Mouse (Mus musculus): ENCODE data around the gene Tmem198. TPM values are rescaled to one million over a fixed set of nuclear protein-coding genes. Genes with fewer than 3 reads are reported as not detected.

Gene Tmem198
- polyA plus RNA-seq, 1 experiment from 2014 or later, result 20.4 TPM

DNA sequence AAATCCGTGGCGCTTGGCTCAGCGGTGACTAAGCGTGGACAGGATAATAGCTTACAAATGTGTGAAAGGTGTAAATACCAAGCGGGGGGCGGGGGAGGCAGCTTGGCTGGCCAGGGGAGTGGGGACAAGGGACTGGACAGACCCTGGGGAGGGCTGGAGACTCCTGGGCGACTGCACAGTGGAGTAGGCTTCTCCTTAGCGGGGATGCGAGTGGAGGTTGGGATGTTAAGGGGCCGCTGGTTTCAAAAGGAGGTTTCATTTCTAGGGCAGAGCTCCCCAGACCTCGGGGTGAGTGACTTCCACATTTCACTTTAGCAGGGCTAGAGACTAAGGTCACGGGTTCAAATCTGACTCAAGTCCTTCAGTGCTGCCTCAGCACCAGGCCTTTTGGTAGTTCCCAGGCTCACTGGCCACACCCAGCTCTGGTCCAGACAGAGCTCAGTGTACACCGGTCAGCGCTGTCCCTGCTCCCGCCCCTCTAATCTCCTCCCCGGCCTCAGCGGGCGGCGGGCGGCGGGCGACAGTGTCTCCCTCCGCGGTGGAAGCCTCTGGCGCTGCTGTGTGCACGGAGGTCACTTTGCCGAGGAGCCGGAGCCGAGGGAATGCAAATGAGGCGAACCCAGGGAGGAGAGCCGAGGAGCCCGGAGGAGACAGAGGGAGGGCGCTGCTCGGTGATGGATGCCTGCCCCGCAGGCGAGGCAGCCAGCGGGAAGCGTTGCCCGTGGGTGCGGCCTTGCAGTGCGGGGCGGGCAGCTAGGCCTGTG, 21.1 kb upstream of the Tmem198 start:
- WGBS, result 3% methylated on average over 42 of the region's 42 CpGs
- peak; percentile 68 for DNase-seq (ENCODE audit: low spot score)
- H3K4me1 ChIP-seq (replicated peaks), result peaks cover 69% of the 10 kb centered on the region

DNA sequence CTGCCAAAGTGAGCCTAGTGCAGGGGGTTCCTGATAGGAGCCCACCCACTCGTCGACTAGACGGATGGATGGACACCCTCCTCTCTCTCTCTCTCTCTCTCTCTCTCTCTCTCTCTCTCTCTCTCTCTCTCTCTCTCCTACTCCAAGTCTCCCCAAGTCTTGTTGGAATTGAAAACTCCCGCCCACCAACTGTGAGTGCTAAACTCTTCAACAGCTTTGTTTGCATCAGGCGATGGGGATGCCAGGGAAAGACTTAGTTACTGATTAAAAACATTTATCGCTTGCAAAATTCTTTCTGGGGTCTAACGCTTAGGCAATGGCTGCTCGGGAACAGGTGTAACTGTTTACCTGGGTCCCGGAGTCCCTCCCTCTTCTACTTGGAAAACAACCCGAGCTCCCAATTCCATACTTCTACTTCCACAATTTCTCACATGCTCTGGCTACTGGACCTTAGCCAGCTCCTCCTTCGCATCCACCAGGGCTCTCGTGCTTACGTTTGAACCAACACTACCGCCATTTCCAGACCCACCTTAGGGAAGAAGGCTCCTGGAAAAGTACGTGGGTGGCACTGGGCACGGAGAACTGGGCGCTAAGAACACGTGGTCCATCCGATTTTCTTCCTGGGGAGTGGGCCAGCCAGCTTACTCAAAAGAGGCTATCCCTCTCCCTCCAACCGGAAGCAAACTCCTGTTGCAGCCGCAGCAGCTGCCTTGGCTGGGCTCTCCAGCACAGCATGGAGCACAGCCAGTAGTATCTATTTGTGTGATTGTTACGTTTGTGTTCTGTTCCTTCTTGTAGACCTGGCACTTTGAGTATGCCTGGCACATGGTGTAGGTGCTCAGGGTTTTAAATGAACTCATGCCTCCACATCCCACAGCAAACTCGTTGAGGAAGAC, 20.3 kb upstream of the Tmem198 start:
- Histone ChIP-seq H3K27me3 (ENCODE audit: insufficient read depth, poor library complexity, severe bottlenecking) (peaks cover 84% of the 10 kb centered on the region), H3K4me1 (replicated peaks) (peaks cover 67% of the 10 kb centered on the region)
- 15% methylated on average over 23 of the region's 23 CpGs for WGBS

More for the DNA sequence above, 21.1 kb upstream of the Tmem198 start:
- Histone ChIP-seq H3K9me3 (no peaks in the 10 kb centered on the region), H3K27ac (peak overlapping the region; percentile 85), H3K36me3 (no peaks in the 10 kb centered on the region), H3K27me3 (ENCODE audit: insufficient read depth, poor library complexity, severe bottlenecking) (peaks cover 85% of the 10 kb centered on the region), H3K4me3 (peak overlapping the region; percentile 49)

DNA sequence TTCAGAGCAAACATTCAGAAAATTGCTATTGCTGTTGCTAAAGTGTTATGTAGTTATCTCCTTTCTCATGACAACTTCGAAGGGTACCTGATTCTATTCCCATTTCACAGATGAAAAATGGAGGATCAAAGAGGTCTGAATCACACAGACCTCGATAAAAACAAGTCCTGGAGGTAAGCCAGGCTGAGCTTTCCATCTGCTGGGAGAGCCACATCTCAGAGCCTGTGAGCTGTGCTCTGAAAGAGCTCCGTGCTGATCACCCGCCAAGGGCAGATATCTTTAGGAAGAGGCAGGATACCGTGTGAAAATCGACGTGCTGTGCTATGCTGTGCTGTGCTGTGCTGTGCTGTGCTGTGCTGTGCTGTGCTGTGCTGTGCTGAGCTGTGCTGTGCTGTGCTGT, 19.0 kb upstream of the Tmem198 start:
- H3K27me3 ChIP-seq (ENCODE audit: insufficient read depth, poor library complexity, severe bottlenecking), result peaks cover 75% of the 10 kb centered on the region
- 88% methylated on average over 7 of the region's 7 CpGs for WGBS
- no peak overlapping the region for H3K4me3 ChIP-seq

More for the DNA sequence above, 20.3 kb upstream of the Tmem198 start:
- H3K9me3 ChIP-seq, result no peaks in the 10 kb centered on the region
- DNase-seq (ENCODE audit: low spot score), result peak; percentile 20
- H3K36me3 ChIP-seq, result no peaks in the 10 kb centered on the region
- H3K4me3 ChIP-seq, result peak overlapping the region; percentile 49
- H3K27ac ChIP-seq, result peak overlapping the region; percentile 85

GRCm38 (mm10) chr1:75462636-75463035, 16.7 kb upstream of the Tmem198 start:
- no peaks in the 10 kb centered on the region for H3K36me3 ChIP-seq
- WGBS, result 23% methylated on average over 1 of the region's 1 CpGs
- peaks cover 73% of the 10 kb centered on the region for H3K27me3 ChIP-seq (ENCODE audit: insufficient read depth, poor library complexity, severe bottlenecking)
- no peak for DNase-seq (ENCODE audit: low spot score)
- H3K4me3 ChIP-seq, result no peak overlapping the region
- peaks cover 55% of the 10 kb centered on the region for H3K4me1 ChIP-seq (replicated peaks)
- H3K9me3 ChIP-seq, result no peaks in the 10 kb centered on the region
- peak overlapping the region; percentile 16; the same call in 1 of the 2 replicates for H3K27ac ChIP-seq

More for the DNA sequence above, 19.0 kb upstream of the Tmem198 start:
- Histone ChIP-seq H3K36me3 (no peaks in the 10 kb centered on the region), H3K9me3 (no peaks in the 10 kb centered on the region), H3K27ac (no peak overlapping the region), H3K4me1 (replicated peaks) (peaks cover 69% of the 10 kb centered on the region)
- DNase-seq (ENCODE audit: low spot score), result no peak

DNA sequence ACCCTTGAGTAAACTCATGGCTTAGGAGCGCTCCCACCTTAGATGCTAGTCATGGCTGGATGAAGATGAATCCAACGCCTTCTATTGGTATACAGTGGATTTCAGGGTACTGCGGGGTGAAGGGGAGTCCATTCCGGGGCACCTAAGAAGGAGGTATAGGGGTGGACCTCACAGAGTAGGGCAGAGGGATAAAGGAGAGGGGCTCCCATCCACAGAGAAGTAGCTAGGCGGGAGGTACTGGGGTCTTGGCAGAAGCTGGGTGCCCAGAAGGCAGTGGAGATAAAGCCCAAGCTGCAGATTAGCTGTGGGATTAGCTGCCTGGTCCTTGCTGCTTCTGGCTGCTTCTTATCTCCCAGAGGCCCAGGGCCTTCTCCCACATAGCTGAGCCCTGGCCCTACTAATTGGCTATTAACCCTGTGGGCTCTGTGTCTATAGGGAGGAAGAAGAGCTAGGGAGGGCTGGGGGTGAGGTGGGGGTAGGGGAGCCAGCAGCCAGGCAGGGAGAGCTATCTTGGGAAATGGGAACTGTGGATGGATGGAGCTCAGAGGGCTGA, 15.6 kb upstream of the Tmem198 start:
- H3K4me1 ChIP-seq (replicated peaks), result peaks cover 48% of the 10 kb centered on the region
- peak overlapping the region; percentile 45; the same call in 1 of the 2 replicates for H3K27ac ChIP-seq
- DNase-seq (ENCODE audit: low spot score), result no peak
- no peak overlapping the region for H3K4me3 ChIP-seq
- WGBS, result 81% methylated on average over 5 of the region's 5 CpGs
- H3K36me3 ChIP-seq, result no peaks in the 10 kb centered on the region
- peaks cover 72% of the 10 kb centered on the region for H3K27me3 ChIP-seq (ENCODE audit: insufficient read depth, poor library complexity, severe bottlenecking)
- H3K9me3 ChIP-seq, result no peaks in the 10 kb centered on the region

DNA sequence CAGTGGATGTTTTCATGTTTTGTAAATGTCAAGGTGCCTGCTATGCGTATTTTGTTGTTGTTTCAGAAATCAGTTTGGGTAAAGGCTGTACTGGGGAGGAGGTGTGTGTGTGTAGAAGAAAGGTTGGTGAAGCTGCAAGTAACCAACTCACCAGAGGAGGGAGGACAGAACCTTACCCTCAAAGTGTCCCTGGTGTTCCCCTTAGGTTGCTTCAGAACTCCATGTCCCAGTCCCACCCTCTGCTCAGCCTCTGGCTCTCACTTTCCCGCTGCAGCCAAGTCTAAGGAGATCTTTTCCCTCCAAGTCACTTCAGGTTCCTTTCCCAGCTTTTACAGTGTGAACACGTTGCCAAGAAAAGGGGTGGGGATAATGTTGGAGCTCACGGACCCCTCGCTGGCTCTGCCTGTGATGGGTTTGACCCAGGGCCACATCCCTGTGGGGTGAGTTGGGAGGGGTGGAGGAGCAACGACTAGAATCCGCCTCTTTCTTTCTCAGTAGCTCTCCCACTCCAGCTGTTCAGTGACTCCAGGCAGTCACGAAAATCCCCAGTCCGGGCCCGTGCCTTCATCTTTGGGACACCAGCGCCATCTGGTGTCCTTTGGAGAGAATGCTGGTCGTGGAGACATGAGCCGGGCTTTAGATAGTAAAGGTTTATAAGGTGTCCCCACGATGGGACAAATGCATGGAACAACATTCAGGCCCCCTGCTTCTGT, 12.0 kb upstream of the Tmem198 start:
- Histone ChIP-seq H3K27ac (peak overlapping the region; percentile 8; the same call in 1 of the 2 replicates), H3K27me3 (ENCODE audit: insufficient read depth, poor library complexity, severe bottlenecking) (peaks cover 56% of the 10 kb centered on the region)
- WGBS, result 8% methylated on average over 14 of the region's 14 CpGs

GRCm38 (mm10) chr1:75469287-75469825, 10.0 kb upstream of the Tmem198 start:
- H3K36me3 ChIP-seq, result peaks cover 26% of the 10 kb centered on the region
- H3K4me1 ChIP-seq (replicated peaks), result peaks cover 30% of the 10 kb centered on the region
- H3K27me3 ChIP-seq (ENCODE audit: insufficient read depth, poor library complexity, severe bottlenecking), result peaks cover 55% of the 10 kb centered on the region
- H3K27ac ChIP-seq, result no peak overlapping the region
- DNase-seq (ENCODE audit: low spot score), result no peak
- no peaks in the 10 kb centered on the region for H3K9me3 ChIP-seq
- H3K4me3 ChIP-seq, result no peak overlapping the region
- WGBS, result 78% methylated on average over 17 of the region's 17 CpGs

More for the DNA sequence above, 12.0 kb upstream of the Tmem198 start:
- DNase-seq (ENCODE audit: low spot score), result peak; percentile 86
- Histone ChIP-seq H3K36me3 (peaks cover 6% of the 10 kb centered on the region), H3K4me1 (replicated peaks) (peaks cover 38% of the 10 kb centered on the region), H3K4me3 (no peak overlapping the region), H3K9me3 (no peaks in the 10 kb centered on the region)

GRCm38 (mm10) chr1:75476441-75476840, 2.9 kb upstream of the Tmem198 start:
- Histone ChIP-seq H3K27ac (no peak overlapping the region), H3K4me3 (no peak overlapping the region), H3K4me1 (replicated peaks) (peaks cover 53% of the 10 kb centered on the region), H3K27me3 (ENCODE audit: insufficient read depth, poor library complexity, severe bottlenecking) (peaks cover 48% of the 10 kb centered on the region), H3K36me3 (peaks cover 52% of the 10 kb centered on the region), H3K9me3 (no peaks in the 10 kb centered on the region)
- no peak for DNase-seq (ENCODE audit: low spot score)
- 97% methylated on average over 11 of the region's 11 CpGs for WGBS

- 14% methylated on average over 35 of the region's 35 CpGs for whole genome bisulfite sequencing
- H3K27me3 ChIP-seq (ENCODE audit: insufficient read depth, poor library complexity, severe bottlenecking), result peaks cover 56% of the 10 kb centered on the region
These were observed 1.9 kb upstream of the Tmem198 start for GRCm38 (mm10) chr1:75477264-75477965.

GRCm38 (mm10) chr1:75477966-75478290, 1.4 kb upstream of the Tmem198 start:
- 57% methylated on average over 3 of the region's 3 CpGs for WGBS
- Histone ChIP-seq H3K4me3 (peak overlapping the region; percentile 88), H3K36me3 (peaks cover 47% of the 10 kb centered on the region), H3K9me3 (no peaks in the 10 kb centered on the region), H3K27ac (no peak overlapping the region), H3K4me1 (replicated peaks) (peaks cover 59% of the 10 kb centered on the region), H3K27me3 (ENCODE audit: insufficient read depth, poor library complexity, severe bottlenecking) (peaks cover 61% of the 10 kb centered on the region)
- no peak for DNase-seq (ENCODE audit: low spot score)

More at GRCm38 (mm10) chr1:75477264-75477965, 1.9 kb upstream of the Tmem198 start:
- no peaks in the 10 kb centered on the region for H3K9me3 ChIP-seq
- peak; percentile 85 for DNase-seq (ENCODE audit: low spot score)
- H3K36me3 ChIP-seq, result peaks cover 47% of the 10 kb centered on the region
- H3K4me3 ChIP-seq, result peak overlapping the region; percentile 88
- no peak overlapping the region; the same call in 1 of the 2 replicates for H3K27ac ChIP-seq
- H3K4me1 ChIP-seq (replicated peaks), result peaks cover 54% of the 10 kb centered on the region

DNA sequence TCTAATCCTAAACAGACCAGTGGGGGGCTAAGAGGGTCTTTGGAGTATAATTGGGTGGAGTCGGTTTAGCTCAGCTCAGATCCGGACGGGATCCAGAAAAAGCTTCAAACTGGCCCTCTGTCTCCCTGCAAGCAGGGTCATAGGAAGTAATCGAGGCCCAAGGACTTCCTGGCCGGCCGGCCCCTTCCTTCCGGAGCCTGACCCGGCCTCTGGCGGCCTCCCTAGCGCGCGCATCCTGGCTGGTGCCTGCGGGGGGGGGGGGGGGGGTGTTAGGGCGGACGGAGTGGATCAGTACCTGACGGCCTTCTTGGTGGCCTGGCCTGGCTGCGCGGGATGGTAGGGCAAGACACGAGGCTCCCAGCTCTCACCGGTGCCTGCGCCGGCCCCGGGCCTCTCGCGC, 835 bp upstream of the Tmem198 start:
- no peak for DNase-seq (ENCODE audit: low spot score)
- 1% methylated on average over 25 of the region's 25 CpGs for WGBS
- Histone ChIP-seq H3K27me3 (ENCODE audit: insufficient read depth, poor library complexity, severe bottlenecking) (peaks cover 65% of the 10 kb centered on the region), H3K4me3 (peak overlapping the region; percentile 88), H3K27ac (peak overlapping the region; percentile 89), H3K36me3 (peaks cover 47% of the 10 kb centered on the region), H3K9me3 (no peaks in the 10 kb centered on the region), H3K4me1 (replicated peaks) (peaks cover 58% of the 10 kb centered on the region)
